Mouse (Mus musculus) olfactory bulb, adult 2 months (tissue): Measurements from ENCODE around the gene Srsf6.

Experiments used
- CTCF ChIP-seq: fragments of 200-500 bp; IDR thresholded peaks from 2 replicates; pipeline ENCODE4 v1.5.1; 2012; ENCODE audit warnings: low read depth, mild to moderate bottlenecking, low read length, moderate library complexity; ENCODE audit not compliant: insufficient read depth
- POLR2A ChIP-seq: fragments of 200-500 bp; IDR thresholded peaks from 2 replicates; pipeline ENCODE4 v1.6.1; 2012; ENCODE audit warnings: mild to moderate bottlenecking, low read depth, low read length, moderate library complexity; ENCODE audit not compliant: insufficient read depth

GRCm38 (mm10) chr2:162975157-162975775, 43.9 kb downstream of the Srsf6 start:
- TF ChIP-seq CTCF, result no peak
- TF ChIP-seq POLR2A, result no peak
